Mouse (Mus musculus) ES-Bruce4 (cell line): ENCODE data around the gene Maml3. TPM values are rescaled to one million over a fixed set of nuclear protein-coding genes. Genes with fewer than 3 reads are reported as not detected.

Source experiments
- H3K27ac ChIP-seq: 2 replicates; pipeline ENCODE4 v1.5.1; 2012; ENCODE audit warnings: low read length, inconsistent platforms; ENCODE audit not compliant: insufficient read depth
- H3K27me3 ChIP-seq: 2 replicates; pipeline ENCODE4 v1.6.1; 2012; ENCODE audit warnings: mild to moderate bottlenecking, low read length, inconsistent platforms; ENCODE audit not compliant: control insufficient read depth, poor library complexity, insufficient read depth, severe bottlenecking
- H3K36me3 ChIP-seq: 2 replicates; pipeline ENCODE4 v1.6.1; 2012; ENCODE audit warnings: inconsistent platforms, mild to moderate bottlenecking, low read length, moderate library complexity; ENCODE audit not compliant: control insufficient read depth, poor library complexity, insufficient read depth, severe bottlenecking
- H3K4me1 ChIP-seq: one replicate; pipeline ENCODE4 v1.8.1; 2011; ENCODE audit warnings: low read length; ENCODE audit not compliant: control insufficient read depth, insufficient read depth
- H3K4me3 ChIP-seq: 2 replicates; pipeline ENCODE4 v1.5.1; 2011; ENCODE audit warnings: low read depth, mild to moderate bottlenecking, low read length
- H3K9ac ChIP-seq: 2 replicates; pipeline ENCODE4 v1.6.1; 2012; ENCODE audit warnings: low read depth, mild to moderate bottlenecking, inconsistent platforms; ENCODE audit not compliant: poor library complexity, severe bottlenecking
- H3K9me3 ChIP-seq: replicated peaks from 2 replicates; pipeline ENCODE4 v1.6.1; 2012; ENCODE audit warnings: mild to moderate bottlenecking, low read length, inconsistent platforms; ENCODE audit not compliant: control insufficient read depth, poor library complexity, insufficient read depth, severe bottlenecking
- CTCF ChIP-seq: IDR thresholded peaks from one replicate; pipeline ENCODE4 v1.8.1; 2011; ENCODE audit warnings: low read depth, low read length
- EP300 ChIP-seq: IDR thresholded peaks from 2 replicates; pipeline ENCODE4 v1.6.1; 2011; ENCODE audit warnings: low read depth, low read length; ENCODE audit not compliant: insufficient read depth
- POLR2A ChIP-seq: IDR thresholded peaks from one replicate; pipeline ENCODE4 v1.8.1; 2011; ENCODE audit warnings: low read length; ENCODE audit not compliant: insufficient read depth
- polyA plus RNA-seq: library from polyadenylated mRNA; stranded (reverse); fragments of >200 nt; gene quantifications from 2 replicates; pipeline ENCODE4 v1.2.4, GENCODE M21; 2011; ENCODE audit warnings: low read depth; ENCODE audit not compliant: missing spikeins, insufficient read depth, insufficient read length

Maml3 gene
- polyA plus RNA-seq, 1 experiment = 5.7 TPM

GRCm38 (mm10) chr3:51832985-51833384 lies 271.9 kb downstream of the Maml3 start:
- TF ChIP-seq CTCF (no peak), EP300 (no peak), POLR2A (no peak)
- Histone ChIP-seq H3K4me3 (no peak overlapping the region), H3K36me3 (no peaks in the 10 kb centered on the region), H3K9me3 (no peaks in the 10 kb centered on the region), H3K27me3 (no peaks in the 10 kb centered on the region), H3K9ac (no peak overlapping the region), H3K4me1 (no peaks in the 10 kb centered on the region), H3K27ac (no peak overlapping the region)

- TF ChIP-seq EP300 (no peak), POLR2A (no peak), CTCF (no peak)
- Histone ChIP-seq H3K4me1 (no peaks in the 10 kb centered on the region), H3K36me3 (no peaks in the 10 kb centered on the region), H3K9ac (no peak overlapping the region), H3K4me3 (no peak overlapping the region), H3K27me3 (no peaks in the 10 kb centered on the region), H3K9me3 (no peaks in the 10 kb centered on the region), H3K27ac (no peak overlapping the region)
Observed at GRCm38 (mm10) chr3:51830821-51831429, 274.0 kb downstream of the Maml3 start.

- Histone ChIP-seq H3K9me3 (no peaks in the 10 kb centered on the region), H3K27ac (no peak overlapping the region), H3K27me3 (no peaks in the 10 kb centered on the region), H3K4me1 (no peaks in the 10 kb centered on the region), H3K4me3 (no peak overlapping the region), H3K36me3 (no peaks in the 10 kb centered on the region), H3K9ac (no peak overlapping the region)
- no peak for TF ChIP-seq CTCF
- TF ChIP-seq EP300 = no peak
- TF ChIP-seq POLR2A = no peak
Observed at GRCm38 (mm10) chr3:51825530-51825929, 279.3 kb downstream of the Maml3 start.

- H3K9me3 ChIP-seq = no peaks in the 10 kb centered on the region
- no peak overlapping the region for H3K4me3 ChIP-seq
- no peaks in the 10 kb centered on the region for H3K4me1 ChIP-seq
- no peak overlapping the region for H3K9ac ChIP-seq
- H3K27me3 ChIP-seq = no peaks in the 10 kb centered on the region
- TF ChIP-seq POLR2A = no peak
- TF ChIP-seq EP300 = no peak
- TF ChIP-seq CTCF = no peak
- H3K36me3 ChIP-seq = no peaks in the 10 kb centered on the region
- no peak overlapping the region for H3K27ac ChIP-seq
Observed at GRCm38 (mm10) chr3:51824506-51824905, 280.4 kb downstream of the Maml3 start.

- no peak overlapping the region for H3K27ac ChIP-seq
Observed at GRCm38 (mm10) chr3:51821551-51821950, 283.3 kb downstream of the Maml3 start.

GRCm38 (mm10) chr3:51819109-51819508 lies 285.8 kb downstream of the Maml3 start:
- Histone ChIP-seq H3K27ac (no peak overlapping the region), H3K9ac (no peak overlapping the region), H3K27me3 (no peaks in the 10 kb centered on the region), H3K4me3 (no peak overlapping the region), H3K36me3 (no peaks in the 10 kb centered on the region), H3K4me1 (no peaks in the 10 kb centered on the region), H3K9me3 (no peaks in the 10 kb centered on the region)
- TF ChIP-seq EP300 (no peak), CTCF (no peak), POLR2A (no peak)

More at GRCm38 (mm10) chr3:51821551-51821950, 283.3 kb downstream of the Maml3 start:
- H3K9me3 ChIP-seq = no peaks in the 10 kb centered on the region
- no peak for TF ChIP-seq POLR2A
- TF ChIP-seq EP300 = no peak
- TF ChIP-seq CTCF = no peak
- no peaks in the 10 kb centered on the region for H3K4me1 ChIP-seq
- H3K9ac ChIP-seq = no peak overlapping the region
- H3K36me3 ChIP-seq = no peaks in the 10 kb centered on the region
- H3K4me3 ChIP-seq = no peak overlapping the region
- no peaks in the 10 kb centered on the region for H3K27me3 ChIP-seq
